Mouse (Mus musculus): ENCODE measurements at regions not wholly inside any gene's neighbourhood (a gene's known extent, or its start where the extent isn't known, plus 50 kb on each side); places are given as distances from the start of the nearest gene placed in this dataset.

DNA sequence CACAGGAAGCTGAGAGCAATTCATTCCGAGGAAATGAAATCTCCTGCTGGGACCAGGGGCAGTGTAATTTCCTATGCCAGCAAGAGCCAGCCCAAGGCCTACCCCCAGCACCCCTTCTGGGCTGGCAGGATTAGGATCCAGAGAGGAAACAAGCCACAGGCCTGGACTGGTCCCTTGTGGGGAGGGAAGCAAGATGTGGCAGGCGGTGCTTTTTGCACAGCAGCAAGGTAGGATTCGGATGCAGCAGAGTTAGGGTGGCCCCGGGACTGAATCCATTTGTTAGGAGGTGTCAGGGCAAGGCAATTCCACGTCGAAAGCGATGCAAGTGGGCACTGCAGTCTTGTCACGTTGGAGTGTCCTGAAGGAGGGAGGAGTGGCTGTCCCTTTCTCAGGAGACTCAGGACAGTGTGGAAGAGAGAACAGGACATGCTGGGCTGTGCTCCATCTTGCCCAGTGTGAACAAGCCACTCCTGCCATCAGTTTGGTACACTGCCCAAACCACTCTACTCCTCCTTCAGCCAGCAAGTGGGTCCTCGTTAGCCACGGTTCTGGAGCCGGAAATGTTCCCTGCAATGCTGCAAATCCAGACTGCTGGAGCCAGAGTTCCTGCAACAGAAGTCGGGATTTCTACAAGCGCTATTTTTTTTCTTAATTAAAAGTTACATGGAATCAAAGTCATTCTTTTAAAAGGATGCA lies 150.1 kb upstream of the Tmem45b start:
- TF ChIP-seq E2F4 (IDR thresholded peaks at IDR 0.05; ENCODE audit: insufficient read depth) (no peak), POLR2AphosphoS2 (IDR thresholded peaks at IDR 0.05; ENCODE audit: insufficient read length, low read depth) (no peak), MAX (IDR thresholded peaks at IDR 0.05; ENCODE audit: low read depth) (no peak), USF1 (IDR thresholded peaks at IDR 0.05; ENCODE audit: low read depth) (no peak), POLR2A (IDR thresholded peaks at IDR 0.05; ENCODE audit: insufficient read length, low read depth) (no peak), CEBPB (IDR thresholded peaks at IDR 0.05; ENCODE audit: insufficient read depth, poor library complexity, severe bottlenecking) (no peak), MYOD1 (IDR thresholded peaks at IDR 0.05; ENCODE audit: control insufficient read depth in 1 of 3, insufficient read length in 2 of 3, low read depth in 2 of 3) (no peak), MYOG (IDR thresholded peaks at IDR 0.05; ENCODE audit: control insufficient read depth in 1 of 3, insufficient read depth in 1 of 3, insufficient read length in 2 of 3, low read depth in 2 of 3) (no peak), TCF3 (IDR thresholded peaks at IDR 0.05; ENCODE audit: insufficient read length, low read depth) (no peak), REST (IDR thresholded peaks at IDR 0.05; ENCODE audit: insufficient read depth, insufficient read length) (no peak)
